ENCODE assay signal across 15 mouse cellular contexts in the genomic region with DNA sequence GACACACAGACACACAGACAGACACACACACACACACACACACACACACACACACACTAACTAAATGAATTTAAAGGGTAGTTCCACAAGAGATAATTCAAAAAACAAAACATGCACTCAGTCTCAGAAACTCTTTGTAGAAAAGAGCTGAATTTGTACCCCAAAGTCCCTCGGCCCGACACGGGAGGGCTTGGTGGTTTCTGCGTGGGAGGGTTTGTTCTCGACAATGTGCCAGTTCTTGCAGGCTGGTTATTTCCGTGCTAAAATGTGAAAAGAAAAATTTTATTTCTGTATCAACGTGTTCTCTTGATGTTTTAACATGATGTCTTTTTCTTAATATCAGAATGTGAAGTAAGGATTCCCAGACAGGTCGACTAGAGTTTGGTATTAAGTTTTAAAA.
DNase-seq lines count a peak whose midpoint lies in the region; ATAC-seq lines count a peak whose summit lies in the region.
"Had no signal": no experiment of that assay in that cellular context is flagged by ENCODE, and none has a peak within 500 bp of the region (broad histone marks: within the 10 kb centered on the region; RNA-seq: fewer than 3 reads in every experiment).

No protein-coding gene starts in this region.

- no peak for DNase-seq in frontal cortex, postnatal 25 days (ENCODE audit: low spot score in 2 of 2)
- DNase-seq in thymus, postnatal 14 days, result peak; percentile 18
- DNase-seq in thymus, postnatal 0 days (ENCODE audit: low spot score), result no peak
- DNase-seq in left cerebral cortex, postnatal 14 days (ENCODE audit: low spot score in 2 of 2), result peak; percentile 42 to 82
- no peak for DNase-seq in lung, postnatal 4 days
- no peak for DNase-seq in cerebellum, postnatal 36 days
- no peak for DNase-seq in spleen, postnatal 14 days (ENCODE audit: low spot score in 2 of 2)
- DNase-seq: gastrocnemius, adult 2 months; heart, adult 18-20 months; kidney, postnatal 10 days; lung, embryonic 14.5 days had no signal

- intact Hi-C loops in left cerebral cortex, postnatal 14 days (cut with DNase I), result no loop called here

- peak; percentile 67; the same call in 1 of the 2 replicates for ATAC-seq in frontal cortex, adult (ENCODE audit: low TSS enrichment)
- ATAC-seq: intestine, postnatal 0 days; midbrain, embryonic 15.5 days; Patski had no signal

Comparison
In these comparisons a context has a peak if more than half of its experiments do, and no peak if none do; other contexts are left out.
1. DNase-seq: peak in thymus, postnatal 14 days (single experiment) and left cerebral cortex, postnatal 14 days (2 of 2); none in frontal cortex, postnatal 25 days (0 of 2), thymus, postnatal 0 days (single experiment), lung, postnatal 4 days (0 of 2), cerebellum, postnatal 36 days (0 of 2) and spleen, postnatal 14 days (0 of 2).